Mouse (Mus musculus): ENCODE measurements at regions not wholly inside any gene's neighbourhood (a gene's known extent, or its start where the extent isn't known, plus 50 kb on each side); places are given as distances from the start of the nearest gene placed in this dataset.

DNA sequence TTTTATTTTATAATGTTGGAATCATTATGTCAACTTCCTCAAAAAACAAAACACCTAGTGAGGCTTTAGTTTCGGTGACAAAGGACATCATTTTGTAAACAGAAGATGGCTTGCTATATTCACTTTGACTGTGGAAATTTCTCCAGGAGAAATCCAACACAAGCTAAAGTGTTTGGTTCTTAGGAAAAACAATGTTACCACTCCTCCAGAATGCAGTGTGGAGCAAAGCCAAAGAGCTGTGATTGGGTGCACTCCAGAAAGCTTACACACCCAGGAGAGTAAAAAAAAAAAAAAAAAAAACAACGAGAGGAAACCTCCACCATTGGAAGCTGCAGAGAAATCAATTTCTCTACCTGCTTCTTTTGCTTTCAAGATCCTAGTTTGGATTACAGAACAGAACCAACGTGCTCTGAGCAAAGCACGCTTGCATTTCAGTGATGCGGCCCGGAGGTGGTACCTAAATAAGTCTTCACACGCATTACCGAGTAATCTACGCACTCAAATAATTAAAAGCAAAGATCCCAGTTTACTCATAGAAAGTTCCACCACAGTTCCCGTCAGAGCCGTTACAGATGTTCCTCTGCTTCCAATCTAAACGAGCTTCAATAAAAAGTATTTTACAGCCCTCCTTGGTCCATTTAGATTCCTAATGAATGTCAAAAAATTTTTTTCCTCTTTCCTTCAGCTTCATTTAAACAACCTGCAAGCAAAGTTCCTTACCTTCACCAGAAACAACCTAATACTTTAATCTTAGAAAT is 199.5 kb upstream of the Gk2 start:
- DNase-seq (ENCODE audit: low spot score in 2 of 2): no peak

DNA sequence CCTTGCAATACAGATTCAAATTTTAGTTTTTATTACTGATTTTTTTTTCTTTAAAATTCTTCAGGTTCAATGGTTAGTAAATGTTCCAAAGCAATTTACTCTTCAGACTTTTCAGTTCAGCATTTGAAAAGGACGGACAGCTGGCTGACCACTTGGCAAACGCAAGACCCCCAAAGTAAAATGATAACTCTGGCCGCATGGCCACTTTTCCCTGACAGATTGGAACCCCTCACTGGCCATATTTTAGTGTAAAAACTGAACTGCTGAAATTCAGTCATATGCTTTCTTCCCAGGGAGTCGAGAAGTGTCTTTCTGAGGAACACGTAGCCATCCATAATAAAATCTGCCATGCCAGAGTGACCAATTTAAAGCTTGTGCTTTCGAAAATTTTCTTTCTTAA is 198.4 kb upstream of the Gk2 start:
- DNase-seq (ENCODE audit: low spot score in 2 of 2): no peak

DNA sequence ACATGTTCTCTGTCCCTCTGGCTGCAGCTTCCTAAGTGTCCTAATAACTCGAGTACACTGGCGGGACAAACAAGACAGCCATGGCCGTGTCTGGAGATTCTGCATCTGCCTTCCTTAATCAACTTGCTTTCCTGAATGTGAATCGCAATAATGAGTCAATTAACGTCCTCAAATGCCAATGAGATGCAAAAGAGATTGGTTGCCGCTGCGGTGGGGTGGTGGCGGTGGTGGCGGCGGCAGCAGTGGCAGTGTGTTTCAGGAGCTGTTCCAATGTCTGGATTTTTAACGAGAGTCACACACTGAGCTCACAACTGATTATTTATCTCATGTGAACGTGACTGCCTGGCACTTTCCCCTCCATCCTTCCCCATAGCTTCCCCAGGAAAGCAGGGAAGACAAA is 197.6 kb upstream of the Gk2 start:
- DNase-seq (ENCODE audit: low spot score in 2 of 2): no peak

DNA sequence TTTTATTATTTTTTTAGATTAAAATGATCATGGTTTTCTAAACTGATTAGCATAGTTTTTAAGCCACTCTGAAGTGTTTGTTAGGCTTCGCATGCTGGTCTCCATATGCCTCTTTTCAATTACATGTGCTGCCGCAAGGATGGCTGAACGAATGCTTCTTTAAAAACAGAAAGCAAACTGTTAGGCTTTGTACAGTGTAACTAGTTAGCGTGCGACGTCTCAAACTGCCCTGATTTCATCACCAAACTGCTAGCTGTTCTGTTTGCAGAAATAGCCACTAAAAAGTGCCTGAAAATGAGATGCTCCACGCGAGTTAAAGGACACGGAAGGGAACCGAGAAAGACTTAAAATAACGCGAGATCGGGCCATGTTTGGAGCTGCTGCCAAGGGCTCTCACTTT is 185.4 kb upstream of the Gk2 start:
- no peak for DNase-seq (ENCODE audit: low spot score in 2 of 2)

DNA sequence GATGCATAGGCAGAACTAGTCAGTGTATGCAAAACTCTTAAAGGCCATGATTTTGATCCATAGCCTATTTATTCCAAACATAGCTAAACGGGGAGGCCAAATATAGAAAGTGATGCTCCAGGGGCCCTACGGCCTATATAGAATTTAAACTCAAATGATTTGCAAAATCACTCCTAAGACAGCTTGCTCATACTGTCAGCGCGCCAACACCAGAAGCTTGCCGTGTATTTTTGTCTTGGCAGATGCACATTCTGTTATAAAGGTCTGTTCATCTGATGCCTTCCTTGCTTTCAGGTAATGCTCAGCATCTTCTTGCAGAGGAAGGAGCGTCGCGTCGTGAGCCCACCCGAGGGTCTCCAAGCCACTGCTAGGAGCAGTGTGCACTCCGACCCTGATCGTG is 184.8 kb upstream of the Gk2 start:
- DNase-seq (ENCODE audit: low spot score in 2 of 2): no peak

DNA sequence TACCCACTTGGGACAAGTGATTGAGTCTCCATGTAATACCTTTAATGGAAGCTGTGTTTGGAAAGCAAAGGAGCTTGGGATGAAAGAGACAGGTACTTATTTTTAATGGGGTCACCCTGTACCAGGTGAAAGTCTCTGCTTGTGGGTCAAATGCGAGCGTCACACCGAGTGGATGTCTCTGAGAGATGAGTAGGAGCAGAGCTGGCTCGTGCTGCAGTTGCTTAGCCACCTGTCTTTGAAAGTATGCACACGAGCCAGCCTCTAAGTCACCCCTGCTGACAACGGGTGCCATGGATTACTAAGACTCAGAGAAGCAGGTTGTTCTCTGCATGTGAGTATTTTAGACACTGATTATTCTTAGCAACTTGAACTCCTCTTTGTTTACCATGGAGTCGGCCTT is 179.5 kb upstream of the Gk2 start:
- no peak for DNase-seq (ENCODE audit: low spot score in 2 of 2)

DNA sequence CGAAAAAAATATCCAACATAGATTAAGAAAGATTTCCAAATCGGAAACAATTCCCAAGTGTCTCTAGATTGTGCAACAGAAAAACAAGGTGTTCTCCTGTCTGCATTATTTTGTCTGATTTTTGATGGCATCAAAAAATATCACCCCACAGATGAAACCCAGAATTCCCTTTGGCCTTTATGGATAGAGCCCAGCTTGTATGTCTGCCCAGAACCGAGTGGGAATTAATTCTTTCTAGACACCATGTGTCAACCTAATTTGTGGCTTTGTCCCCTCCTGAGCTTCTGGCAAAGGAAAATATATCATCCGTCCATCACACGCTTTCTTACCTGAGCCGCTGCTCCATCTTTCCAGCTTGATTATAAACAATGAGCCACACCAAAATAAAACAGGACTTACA is 176.9 kb upstream of the Gk2 start:
- no peak for DNase-seq (ENCODE audit: low spot score in 2 of 2)

DNA sequence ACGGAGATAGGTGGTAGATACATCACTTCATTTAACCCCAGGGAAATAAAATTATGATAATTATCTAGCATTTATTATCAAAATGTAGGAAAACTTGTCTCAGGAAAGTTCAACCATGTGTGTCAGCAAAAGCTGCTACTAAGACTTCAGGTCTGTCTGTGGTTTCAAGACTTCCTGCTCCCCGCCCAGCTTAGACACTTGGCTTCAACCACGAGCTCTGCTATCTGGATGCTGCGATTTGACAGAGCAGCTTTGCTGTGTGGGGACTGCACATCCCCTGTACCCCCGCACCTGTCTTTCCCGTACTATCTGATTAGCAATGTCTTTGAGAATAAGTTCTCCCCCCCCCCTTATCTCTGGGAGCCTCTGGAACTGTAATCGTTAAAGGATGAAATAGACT is 176.0 kb upstream of the Gk2 start:
- DNase-seq (ENCODE audit: low spot score in 2 of 2): no peak

DNA sequence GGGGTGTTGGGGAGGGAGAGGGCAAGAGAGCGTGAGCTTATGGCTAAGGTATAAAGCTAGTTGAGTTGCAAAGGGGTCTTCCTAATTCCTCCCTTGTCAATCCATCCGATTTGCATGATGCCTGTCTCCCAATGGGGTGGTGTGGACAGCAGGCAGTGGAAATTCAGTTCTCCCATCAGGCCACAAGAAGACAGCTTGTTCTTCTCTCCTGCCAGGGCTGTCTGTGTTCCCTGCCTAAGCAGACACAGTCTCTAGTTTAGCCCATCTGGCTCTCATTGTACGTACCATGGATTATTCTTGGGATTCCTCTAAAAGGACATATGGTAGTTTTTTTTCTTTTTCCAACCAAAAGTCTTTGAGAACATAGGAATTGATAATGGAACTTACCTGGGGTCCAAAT is 168.4 kb upstream of the Gk2 start:
- no peak for DNase-seq (ENCODE audit: low spot score in 2 of 2)

DNA sequence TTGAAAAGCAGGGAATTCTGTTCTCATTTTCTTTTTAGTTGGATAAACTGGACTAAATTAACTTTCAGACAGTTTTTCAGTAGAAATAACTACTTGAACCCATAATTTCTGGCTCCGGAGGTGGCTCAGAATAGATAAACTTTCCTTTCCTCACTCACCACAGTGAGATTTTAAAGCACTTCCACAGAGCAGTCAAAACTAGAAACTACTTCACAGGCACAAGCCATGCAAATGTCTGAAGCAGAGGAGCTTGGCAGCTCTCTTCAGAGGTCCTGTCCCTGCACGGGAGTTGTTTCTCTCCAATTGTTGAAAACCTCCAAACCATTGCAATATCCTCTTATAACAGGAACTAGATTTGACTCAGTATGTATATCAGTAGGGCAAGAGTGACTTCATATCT is 163.1 kb upstream of the Gk2 start:
- no peak for DNase-seq (ENCODE audit: low spot score in 2 of 2)

DNA sequence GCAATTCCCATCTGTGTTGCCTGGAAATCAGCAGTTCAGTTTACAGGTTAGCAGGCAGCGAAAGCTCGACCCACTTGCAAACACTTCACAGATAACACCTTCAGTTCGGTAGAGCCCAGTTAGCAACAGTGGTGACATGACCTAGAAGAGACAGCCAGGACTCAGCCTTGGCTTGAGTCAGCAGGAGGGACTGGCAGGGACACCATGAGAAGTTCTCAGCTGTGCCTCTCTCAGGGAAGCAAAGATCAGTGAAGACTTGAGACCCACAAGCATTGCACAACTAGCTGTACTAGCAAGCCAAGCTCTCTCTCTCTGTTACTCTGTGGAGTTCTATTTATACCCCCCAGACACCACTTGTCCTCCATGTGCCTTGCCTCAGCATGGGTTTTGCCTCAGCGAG is 161.6 kb upstream of the Gk2 start:
- no peak for DNase-seq (ENCODE audit: low spot score in 2 of 2)

DNA sequence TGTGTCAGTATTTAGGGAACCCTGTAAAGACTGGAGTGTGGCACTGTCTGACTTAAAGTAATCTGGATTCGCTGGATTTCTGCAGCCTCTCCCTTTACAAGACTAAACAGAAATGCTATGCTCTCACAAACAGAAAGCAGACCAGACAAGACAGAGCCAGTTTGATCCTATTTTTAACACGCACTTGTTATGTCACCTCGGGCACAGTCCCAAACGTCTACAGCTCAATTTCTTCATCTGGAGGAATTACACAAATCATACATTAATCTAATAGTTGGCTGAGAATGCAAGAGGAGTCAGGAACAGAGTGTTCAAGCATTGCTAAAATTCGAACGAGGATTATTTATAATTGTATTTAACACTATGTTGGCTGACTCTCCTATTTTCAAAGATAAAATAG is 145.4 kb upstream of the Gk2 start:
- no peak for DNase-seq (ENCODE audit: low spot score in 2 of 2)

DNA sequence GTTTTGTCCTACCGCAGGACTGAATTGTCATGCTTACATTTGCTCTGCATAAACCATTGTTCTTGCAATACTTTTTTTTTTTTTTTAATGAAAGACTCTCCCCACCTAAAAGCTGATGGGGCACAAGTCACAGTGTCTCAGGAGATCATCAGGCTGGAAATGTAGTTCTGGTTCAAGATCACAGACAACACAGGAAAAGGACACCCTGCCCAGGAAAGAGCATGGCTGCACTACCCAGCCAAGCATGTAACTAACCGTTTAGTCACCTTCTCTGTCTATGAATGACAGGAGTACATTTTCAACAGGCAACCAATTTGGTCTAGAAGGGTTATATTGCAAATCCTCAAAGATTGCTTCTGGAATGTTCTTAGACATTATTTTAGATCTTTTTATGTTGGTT is 144.6 kb upstream of the Gk2 start:
- no peak for DNase-seq (ENCODE audit: low spot score in 2 of 2)

DNA sequence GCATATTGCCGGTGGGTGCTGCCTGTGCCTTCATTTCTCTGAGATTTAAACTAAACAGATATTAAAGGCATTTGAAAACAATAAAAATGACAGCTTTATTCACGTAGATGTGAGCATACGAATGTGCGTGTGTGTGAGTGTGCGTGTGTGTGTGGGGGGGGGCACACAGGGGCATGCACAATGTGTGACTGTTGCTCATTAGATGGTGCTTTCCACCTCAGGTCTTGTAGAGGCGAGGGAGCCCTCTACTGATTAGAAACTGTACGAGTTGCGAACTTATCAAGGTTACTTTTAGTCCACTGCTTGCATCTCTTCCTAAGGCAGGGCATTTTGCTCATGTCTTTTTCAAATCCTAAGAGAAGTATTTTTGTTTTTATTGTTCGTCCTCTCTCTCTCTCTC is 141.9 kb upstream of the Gk2 start:
- DNase-seq (ENCODE audit: low spot score in 2 of 2): no peak

DNA sequence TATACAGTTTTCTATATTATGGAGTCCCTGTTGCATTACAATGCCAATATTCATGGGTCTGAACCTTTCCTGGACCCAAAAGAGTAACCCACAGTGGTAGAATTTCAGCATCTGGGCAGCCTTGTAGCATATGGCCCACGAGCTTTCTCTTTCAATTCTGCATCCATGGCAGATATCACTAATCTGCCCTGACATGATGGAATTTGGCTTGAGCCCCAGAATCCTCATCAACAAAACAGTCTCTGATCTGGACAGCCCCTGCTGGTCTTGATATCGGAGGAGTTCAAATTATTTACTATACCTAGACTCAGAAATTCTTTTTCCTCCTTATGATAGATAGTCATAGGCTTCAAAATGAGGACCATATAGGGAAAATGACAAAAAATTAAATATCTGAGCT is 139.1 kb upstream of the Gk2 start:
- no peak for DNase-seq (ENCODE audit: low spot score in 2 of 2)

DNA sequence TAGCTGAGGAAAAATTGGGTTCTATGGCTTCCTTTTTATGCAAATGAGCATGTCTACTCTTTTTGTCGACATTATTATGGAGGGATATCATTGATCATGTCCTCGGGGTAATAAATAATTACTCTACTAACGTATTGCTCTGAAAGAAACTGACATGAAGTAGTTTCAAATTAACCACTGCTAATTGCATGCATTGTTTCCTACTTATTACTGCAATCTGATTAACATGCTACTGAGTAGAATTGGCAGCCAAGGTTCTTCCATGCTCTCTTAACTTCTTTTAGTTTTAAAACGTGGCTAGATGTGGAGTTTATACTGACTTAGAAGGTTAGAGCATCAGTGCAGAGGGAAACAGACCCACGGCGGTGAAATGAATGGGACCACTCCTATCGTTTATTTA is 137.3 kb upstream of the Gk2 start:
- no peak for DNase-seq (ENCODE audit: low spot score in 2 of 2)

DNA sequence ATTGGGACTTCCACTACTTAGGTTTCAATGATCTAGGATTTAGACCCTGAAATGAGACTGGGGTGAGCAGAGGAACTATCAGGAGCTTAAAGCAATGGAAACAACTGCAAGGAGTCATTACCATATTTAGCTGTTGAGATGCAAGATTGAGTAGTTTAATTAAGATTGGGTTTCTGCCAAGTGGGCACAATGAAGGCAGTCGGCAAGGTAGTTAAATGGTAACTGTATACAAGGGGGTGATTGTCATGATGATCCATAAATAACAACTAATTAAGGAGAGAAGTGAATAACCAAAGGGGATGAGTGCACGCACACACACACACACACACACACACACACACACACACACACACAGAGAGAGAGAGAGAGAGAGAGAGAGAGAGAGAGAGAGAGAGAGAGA is 125.7 kb upstream of the Gk2 start:
- DNase-seq (ENCODE audit: low spot score in 2 of 2): no peak

DNA sequence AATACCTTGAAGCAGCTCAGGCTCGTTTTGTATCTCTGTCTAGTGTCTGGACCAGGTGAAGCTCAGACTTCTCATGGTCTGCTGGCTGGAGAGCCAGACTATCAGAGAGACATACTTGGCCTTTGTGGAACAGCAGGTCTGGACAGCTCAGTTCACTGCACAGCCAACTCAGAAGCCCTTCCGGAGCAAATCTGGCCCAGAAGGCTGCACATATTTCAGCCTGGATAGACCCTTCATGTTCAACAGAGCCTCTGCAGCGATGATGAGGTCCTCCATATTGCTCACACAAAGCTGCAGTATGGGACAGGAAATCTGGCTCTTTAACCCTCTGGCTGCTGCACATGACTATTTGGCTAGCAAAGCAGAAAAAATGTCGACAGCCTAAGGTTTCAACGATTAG is 108.7 kb upstream of the Gk2 start:
- no peak for DNase-seq (ENCODE audit: low spot score in 2 of 2)

DNA sequence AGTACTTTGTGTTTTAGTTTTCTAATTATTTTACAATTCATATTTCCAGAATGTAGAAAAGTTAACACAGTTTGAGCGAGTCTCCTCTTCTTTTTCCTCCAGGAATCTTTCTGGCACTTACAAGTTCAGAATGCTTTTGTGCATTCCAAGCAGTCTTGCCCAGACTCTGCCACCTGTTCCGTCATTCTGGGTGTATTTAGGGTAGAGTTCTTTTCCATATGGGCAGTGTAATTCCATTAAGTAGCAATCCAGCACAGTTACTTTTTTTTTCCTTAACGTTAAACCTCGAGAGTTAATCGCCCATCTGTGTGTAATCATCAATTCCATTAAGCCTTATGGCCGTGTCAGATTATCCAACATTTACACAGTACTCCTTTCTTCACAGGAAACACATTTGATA is 106.9 kb upstream of the Gk2 start:
- no peak for DNase-seq (ENCODE audit: low spot score in 2 of 2)

DNA sequence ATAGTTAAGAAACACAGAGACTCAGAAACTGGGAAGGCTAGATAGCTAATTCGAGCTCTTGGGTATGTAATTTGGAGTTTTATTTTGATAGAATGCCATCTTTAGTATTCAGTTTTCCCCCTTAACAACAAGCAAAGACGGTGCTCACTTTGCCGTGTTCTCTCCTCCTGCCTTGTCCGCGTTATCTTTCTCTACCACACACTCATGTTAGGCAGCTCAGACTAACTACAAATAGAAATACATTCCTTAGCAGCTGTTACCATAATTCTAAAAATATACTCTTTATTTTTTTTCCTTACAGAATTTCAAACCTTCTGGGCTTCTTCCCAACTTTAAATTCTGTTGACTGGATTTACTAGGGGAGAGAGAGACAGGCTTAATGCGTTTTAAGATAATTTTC is 97.5 kb upstream of the Gk2 start:
- DNase-seq (ENCODE audit: low spot score in 2 of 2): no peak

DNA sequence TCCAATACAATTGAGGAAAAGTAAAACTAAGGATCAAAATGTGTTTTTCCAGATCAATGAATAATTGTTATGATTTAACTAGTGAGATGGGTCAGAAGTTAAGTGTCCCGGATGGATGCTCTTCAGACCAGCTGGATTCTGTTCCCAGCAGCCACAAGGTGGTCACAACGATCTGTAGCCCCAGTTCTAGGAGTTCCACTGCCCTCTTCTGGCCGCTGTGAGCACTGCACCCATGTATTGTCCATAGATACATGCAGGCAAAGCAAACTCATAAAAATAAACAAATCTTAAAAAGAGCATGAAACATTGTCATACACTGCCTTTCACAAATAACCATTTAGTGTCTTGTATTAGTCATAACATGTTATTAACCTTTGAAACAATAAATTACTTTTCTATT is 96.3 kb upstream of the Gk2 start:
- peak in 1 of 2 experiments; percentile 63 for DNase-seq (ENCODE audit: low spot score in 2 of 2)

DNA sequence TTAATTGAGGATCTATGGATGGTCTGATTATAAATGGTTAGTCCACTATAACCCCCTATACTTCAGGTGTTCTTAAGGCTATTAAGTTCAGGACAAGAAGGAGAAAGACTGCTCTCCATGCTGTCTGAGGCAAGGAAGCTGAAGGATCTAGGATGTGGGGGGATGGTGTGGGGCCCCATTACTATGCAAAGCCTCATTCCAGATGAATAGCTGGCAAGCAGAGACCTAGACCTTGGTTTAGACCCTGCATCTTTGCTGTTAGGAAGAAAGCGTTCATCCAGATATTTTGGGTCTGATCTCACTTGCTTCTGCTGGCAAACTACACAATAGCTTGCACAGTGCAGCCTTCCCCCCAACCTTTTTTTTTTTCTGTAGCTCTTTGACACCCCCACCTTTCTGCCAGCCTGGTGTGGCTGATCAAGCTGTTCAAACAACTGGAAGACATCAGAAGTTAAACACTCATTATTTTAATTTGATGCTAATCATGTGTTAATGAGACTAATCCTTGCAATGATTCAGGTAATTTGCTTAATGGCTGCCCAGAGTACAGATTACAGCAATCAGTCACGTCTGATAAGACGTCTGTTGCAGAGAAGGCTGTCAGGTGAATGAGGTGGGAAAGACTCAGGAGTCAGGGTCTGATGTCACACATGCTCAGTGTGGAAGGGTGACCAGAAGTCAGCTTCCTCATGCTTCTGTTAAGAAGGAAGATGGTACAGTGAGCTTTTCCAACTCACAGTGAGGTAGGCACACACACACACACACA is 80.9 kb upstream of the Gk2 start:
- DNase-seq (ENCODE audit: low spot score in 2 of 2): no peak

DNA sequence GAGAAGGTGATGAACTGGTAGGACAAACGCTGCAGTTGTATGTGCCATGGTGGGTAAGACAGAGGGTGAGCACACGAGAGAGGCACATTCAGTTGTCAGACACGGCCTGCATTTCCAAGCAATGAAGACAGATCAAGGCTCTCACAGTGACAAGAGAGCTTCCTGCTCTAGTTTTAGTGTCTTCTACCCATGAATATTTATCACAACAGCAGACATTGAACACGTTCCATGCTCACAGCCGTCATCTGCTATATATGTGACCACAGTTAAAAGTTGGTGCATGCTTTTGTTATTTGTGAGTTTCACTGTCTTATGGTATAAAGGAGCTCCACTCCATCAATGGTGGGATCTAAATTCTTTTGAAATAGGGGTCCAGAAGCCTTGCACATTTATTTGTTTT is 76.9 kb upstream of the Gk2 start:
- DNase-seq (ENCODE audit: low spot score in 2 of 2): no peak

DNA sequence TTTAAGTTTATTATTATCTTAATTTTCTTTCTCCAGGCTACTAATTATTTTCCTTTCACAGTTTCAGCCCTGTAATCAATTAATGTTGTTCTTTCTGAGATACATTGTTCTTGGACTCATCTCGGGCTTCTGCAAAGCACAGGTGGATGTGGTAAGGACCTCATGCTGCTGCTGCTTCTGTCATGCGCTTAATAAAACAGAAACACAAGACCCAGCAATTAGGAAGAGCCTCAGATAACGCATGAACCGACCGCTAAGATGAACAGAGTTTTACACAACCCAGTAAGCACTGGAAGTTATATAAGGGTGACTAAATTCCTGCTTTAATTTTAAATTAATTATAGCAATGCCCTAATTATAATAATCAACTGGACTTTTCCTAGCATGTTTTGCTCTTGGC is 70.7 kb upstream of the Gk2 start:
- DNase-seq (ENCODE audit: low spot score in 2 of 2): no peak

Data from spleen, postnatal 4 days (tissue).